Mouse (Mus musculus): ENCODE measurements around the gene Ubash3b. TPM values are rescaled to one million over a fixed set of nuclear protein-coding genes. Genes with fewer than 3 reads are reported as not detected.

Gene Ubash3b
- polyA plus RNA-seq, 1 experiment from 2014 or later: 10.5 TPM

Other genes starting within 250 kb of the Ubash3b start
- 0.10 and 0.31 TPM in 2 replicates for gene Jhy, start 197.6 kb downstream of the Ubash3b start, polyA plus RNA-seq (2014; fragmentation: Nextera tagmentation; extraction: Ambion mirVana)
- gene Crtam, start 157.1 kb downstream of the Ubash3b start, polyA plus RNA-seq (2014; fragmentation: Nextera tagmentation; extraction: Ambion mirVana): 0.39 TPM in 1 of 2 replicates, not detected in the other